Mouse (Mus musculus): Measurements from ENCODE around the gene Tdrd5. TPM values are rescaled to one million over a fixed set of nuclear protein-coding genes. Genes with fewer than 3 reads are reported as not detected.
"Not testable (repeated sequence)": the region's sequence is repeated elsewhere in the genome, so short reads cannot be mapped to it uniquely, and the experiment has no call there.

Tdrd5 gene
- under 1 TPM in 1 of 26 experiments, not detected in 25; 0.22 TPM for total RNA-seq (2018; cell fraction: chromatin; rRNA removed)
- under 1 TPM in 1 of 26 experiments, not detected in 25; 0.04 TPM for total RNA-seq (2018; cell fraction: cytosol; rRNA removed)
- not detected for total RNA-seq (2018; cell fraction: nucleus; rRNA removed)
- polyA plus RNA-seq (2018), result not detected in 3 replicates

DNA sequence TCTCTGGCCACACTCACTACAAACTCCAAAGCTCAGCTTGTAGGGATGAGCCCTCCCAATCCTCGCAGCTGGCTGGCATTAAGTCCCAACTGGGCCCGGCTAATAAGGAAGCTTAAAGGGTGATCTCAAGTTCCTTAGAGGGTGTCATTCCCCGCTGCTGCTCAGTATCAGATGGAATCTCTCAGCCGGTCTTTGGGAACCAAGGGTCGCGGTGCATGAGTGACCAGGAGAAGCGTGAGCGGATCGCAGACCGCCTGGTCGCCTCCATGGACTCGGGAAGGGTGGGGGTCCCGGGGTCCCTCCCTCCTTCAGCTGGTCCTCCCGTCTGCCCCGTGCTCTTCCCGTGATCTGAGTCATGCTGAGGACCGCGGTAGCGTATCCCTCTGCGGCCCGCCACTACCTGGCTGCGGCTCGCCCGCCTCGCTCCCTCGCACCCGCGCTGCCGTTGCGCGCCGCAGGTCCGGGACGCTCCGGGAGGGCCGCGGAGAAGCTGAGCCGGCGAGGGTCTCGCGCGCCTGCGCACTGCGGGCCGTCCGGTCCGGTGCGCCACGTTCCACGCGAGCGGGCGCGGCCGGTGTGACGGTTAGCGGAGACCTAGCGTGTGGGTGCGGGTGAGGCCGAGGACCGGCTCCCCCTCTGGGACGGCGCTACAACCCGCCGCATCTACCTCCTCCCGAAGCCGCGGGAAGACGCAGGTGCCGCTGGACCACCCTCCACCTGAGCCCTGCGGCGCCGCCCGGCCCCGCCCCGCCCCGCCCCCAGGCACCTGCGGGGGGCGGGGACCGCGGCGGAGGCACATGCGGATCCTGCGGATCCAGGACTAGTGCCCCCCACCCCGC, at the start of gene Tdrd5:
Gene Tdrd5, minus strand, starts transcription at position 754 of the 839 bp plus-strand sequence.
- no peak within 1 kb of the TSS for H3K27ac ChIP-seq
- no peaks in the 10 kb centered on the region for H3K79me2 ChIP-seq (ENCODE audit: inconsistent target)
- WGBS (ENCODE audit: missing documents), result 6% methylated on average over 71 of the region's 85 CpGs
- H3K36me3 ChIP-seq (ENCODE audit: inconsistent target), result no peaks in the 10 kb centered on the region
- H3K4me3 ChIP-seq (ENCODE audit: inconsistent target), result no peak within 1 kb of the TSS

DNA sequence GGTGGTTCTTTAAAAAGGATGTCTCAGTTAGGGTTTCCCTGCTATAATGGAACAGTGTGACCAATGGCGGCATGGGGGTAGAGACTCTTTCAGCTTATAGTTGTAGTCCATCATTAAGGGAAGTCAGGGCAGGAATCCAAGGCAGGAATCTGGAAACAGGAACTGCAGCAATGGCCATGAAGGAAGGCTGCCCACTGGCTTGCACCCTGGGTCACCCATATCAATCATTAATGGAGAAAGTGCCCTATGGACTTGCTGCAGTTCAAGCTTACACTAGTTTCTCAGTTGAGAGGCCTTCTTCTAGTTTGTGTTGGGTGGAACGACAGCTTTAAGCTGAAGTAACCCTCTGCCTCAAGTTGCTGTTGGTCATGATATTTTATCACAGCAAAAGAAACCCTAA, 49.0 kb upstream of the Tdrd5 start:
- H3K36me3 ChIP-seq (ENCODE audit: inconsistent target), result no peaks in the 10 kb centered on the region
- H3K27ac ChIP-seq, result no peak overlapping the region
- no peaks in the 10 kb centered on the region for H3K79me2 ChIP-seq (ENCODE audit: inconsistent target)
- no peak overlapping the region for H3K4me3 ChIP-seq (ENCODE audit: inconsistent target)
- WGBS (ENCODE audit: missing documents), result 100% methylated on average over 2 of the region's 2 CpGs

DNA sequence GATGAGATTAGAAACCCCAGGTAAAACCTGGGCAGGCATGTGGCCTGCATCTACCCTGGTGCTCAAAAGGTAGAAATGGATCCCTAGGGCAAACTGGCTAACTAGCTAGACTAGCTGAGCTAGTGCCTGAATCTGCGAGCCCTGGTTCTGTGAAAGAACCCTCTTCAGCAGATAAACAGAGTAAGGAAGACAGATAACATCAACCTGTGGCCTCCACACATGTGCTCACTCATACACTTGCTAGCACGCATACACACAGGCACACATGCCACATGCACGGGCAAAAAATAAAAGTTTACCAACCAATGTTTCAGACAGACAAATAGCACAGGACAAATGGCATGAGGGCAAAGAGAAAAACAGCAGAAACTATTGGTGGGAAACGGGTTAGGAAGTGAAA, 47.0 kb upstream of the Tdrd5 start:
- no peaks in the 10 kb centered on the region for H3K79me2 ChIP-seq (ENCODE audit: inconsistent target)
- H3K36me3 ChIP-seq (ENCODE audit: inconsistent target), result no peaks in the 10 kb centered on the region
- no peak overlapping the region for H3K4me3 ChIP-seq (ENCODE audit: inconsistent target)
- WGBS (ENCODE audit: missing documents), result 84% methylated on average over 4 of the region's 4 CpGs
- H3K27ac ChIP-seq, result no peak overlapping the region

DNA sequence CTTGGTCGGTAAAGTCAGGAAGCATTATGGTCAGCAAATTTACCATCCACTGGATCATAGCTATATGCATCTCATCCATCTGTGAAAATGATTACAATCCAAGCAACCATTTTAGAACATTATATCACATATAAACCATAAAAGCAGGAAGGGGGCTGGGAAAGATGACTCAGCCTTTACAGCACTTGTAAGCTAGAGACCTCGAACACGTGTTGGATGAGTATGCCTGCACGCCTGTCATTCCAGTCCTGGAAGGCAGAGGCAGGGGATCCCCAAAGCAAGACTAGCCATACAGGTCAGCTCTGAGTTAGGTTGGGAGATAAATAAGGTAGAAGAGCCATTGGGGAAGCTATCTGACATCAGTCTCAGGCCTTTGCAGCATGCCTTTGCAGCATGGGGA, 45.6 kb upstream of the Tdrd5 start:
- H3K27ac ChIP-seq, result no peak overlapping the region
- WGBS (ENCODE audit: missing documents), result 77% methylated on average over 4 of the region's 4 CpGs
- no peak overlapping the region for H3K4me3 ChIP-seq (ENCODE audit: inconsistent target)
- H3K36me3 ChIP-seq (ENCODE audit: inconsistent target), result no peaks in the 10 kb centered on the region
- no peaks in the 10 kb centered on the region for H3K79me2 ChIP-seq (ENCODE audit: inconsistent target)

DNA sequence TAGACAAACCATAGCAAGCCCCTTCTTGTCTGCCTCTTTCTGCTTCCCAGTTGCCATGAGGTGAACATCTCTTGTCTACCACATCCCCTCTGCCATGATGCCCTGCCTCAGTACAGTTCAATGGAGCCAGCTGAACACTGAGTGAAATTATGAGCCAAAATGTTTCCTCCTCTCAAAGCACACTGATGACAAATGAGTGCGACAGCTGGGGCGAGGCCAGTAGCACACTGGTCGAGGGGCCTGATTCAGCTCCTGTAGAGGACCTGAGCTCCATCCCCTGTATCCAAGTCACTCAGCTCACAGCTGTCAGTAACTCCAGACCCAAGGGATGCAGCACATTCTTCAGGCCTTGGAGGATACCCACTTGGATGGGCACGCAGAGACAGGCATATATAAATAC, 42.2 kb upstream of the Tdrd5 start:
- 98% methylated on average over 4 of the region's 4 CpGs for WGBS (ENCODE audit: missing documents)
- no peaks in the 10 kb centered on the region for H3K79me2 ChIP-seq (ENCODE audit: inconsistent target)
- no peak overlapping the region for H3K27ac ChIP-seq
- H3K4me3 ChIP-seq (ENCODE audit: inconsistent target), result no peak overlapping the region
- no peaks in the 10 kb centered on the region for H3K36me3 ChIP-seq (ENCODE audit: inconsistent target)

DNA sequence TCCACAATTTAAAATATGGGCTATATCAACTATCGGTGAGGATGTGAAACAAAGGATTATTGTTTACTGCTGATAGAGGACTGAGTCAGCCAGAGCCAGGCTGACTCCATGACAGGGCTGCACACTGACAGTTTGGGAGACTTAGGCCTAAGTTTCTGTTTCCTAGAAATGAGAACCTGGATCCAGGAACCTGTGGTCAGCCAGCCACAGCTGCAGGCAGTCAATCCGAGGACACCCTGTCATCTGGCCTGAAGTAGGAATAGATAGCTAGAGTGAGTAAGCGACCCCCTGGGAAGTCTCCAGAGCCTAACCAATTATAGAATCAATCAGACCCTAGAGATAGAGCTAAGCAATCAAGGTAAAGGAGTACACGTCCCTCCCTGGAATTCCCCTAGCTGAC, 41.0 kb upstream of the Tdrd5 start:
- H3K4me3 ChIP-seq (ENCODE audit: inconsistent target), result no peak overlapping the region
- WGBS (ENCODE audit: missing documents), result 85% methylated on average over 4 of the region's 4 CpGs
- H3K36me3 ChIP-seq (ENCODE audit: inconsistent target), result no peaks in the 10 kb centered on the region
- H3K79me2 ChIP-seq (ENCODE audit: inconsistent target), result no peaks in the 10 kb centered on the region
- no peak overlapping the region for H3K27ac ChIP-seq

DNA sequence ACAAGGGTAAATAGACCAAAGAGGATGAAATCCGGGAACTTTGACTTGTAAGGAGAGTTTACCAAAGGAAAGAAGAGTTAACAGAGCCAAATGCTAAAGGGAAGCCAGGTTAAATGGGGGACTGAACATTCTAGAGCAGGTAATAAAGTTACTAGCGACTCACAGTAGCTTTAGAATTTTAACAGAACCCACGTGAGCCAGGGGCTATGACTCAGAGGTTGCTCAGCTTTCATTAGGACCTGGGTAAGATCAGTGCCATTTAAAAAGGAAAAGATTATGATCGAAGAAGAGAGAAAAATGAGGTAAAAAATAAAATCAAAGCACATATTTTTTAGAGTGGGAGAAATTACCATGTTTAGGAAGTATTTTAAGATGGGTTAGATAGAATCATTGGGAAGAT, 37.4 kb upstream of the Tdrd5 start:
- Histone ChIP-seq H3K27ac (no peak overlapping the region), H3K79me2 (ENCODE audit: inconsistent target) (no peaks in the 10 kb centered on the region), H3K36me3 (ENCODE audit: inconsistent target) (no peaks in the 10 kb centered on the region), H3K4me3 (ENCODE audit: inconsistent target) (no peak overlapping the region)
- 85% methylated on average over 4 of the region's 4 CpGs for WGBS (ENCODE audit: missing documents)

DNA sequence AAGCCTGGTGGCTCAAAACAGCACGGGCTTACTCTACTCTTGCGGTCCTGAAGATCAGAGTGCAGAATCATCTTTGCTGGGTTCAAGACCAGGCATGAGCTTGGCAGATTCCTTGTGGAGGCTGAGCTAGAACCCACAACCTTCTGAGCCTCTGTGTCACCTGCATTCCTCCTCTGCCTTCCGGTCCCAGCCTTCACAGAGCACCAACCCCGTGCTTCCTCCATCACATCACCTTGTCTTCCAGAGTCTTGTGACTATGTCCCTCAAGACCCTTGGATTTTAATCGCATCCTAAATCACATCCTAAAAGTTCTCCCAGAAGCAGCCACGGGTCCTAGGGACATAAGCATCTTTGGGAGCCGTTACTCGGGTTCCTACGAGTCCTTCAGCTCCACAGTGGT, 19.7 kb upstream of the Tdrd5 start:
- 88% methylated on average over 9 of the region's 9 CpGs for WGBS (ENCODE audit: missing documents)

DNA sequence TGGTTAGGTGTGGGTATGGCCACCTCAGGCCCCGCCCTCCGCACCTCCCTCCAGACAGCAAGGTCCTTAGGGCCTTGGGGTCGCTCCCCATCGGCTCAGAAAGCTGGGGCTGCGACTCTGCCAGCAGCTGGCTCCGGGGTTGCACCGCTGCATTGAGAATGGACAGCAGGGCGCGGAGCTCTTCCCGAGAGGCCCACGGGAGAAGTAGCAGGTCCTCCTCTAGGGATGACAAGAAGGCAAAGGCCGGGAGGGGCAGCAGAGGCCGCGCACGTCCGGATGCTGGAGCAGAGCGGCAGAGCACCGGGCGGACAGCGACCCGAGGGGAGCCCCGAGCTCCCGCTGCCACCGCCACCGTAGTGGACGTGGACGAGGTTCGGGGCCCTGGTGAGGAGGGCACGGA, 7.2 kb upstream of the Tdrd5 start, which contains the start of gene Nphs2:
Gene Nphs2, plus strand, starts transcription at position 98 of the 400 bp plus-strand sequence.
- no peak within 1 kb of the TSS for H3K4me3 ChIP-seq (ENCODE audit: inconsistent target)
- H3K27ac ChIP-seq, result no peak within 1 kb of the TSS
- 17% methylated on average over 29 of the region's 29 CpGs for WGBS (ENCODE audit: missing documents)
- H3K36me3 ChIP-seq (ENCODE audit: inconsistent target), result no peaks in the 10 kb centered on the region
- H3K79me2 ChIP-seq (ENCODE audit: inconsistent target), result no peaks in the 10 kb centered on the region

More for the DNA sequence above, 19.7 kb upstream of the Tdrd5 start:
- no peaks in the 10 kb centered on the region for H3K79me2 ChIP-seq (ENCODE audit: inconsistent target)
- H3K4me3 ChIP-seq (ENCODE audit: inconsistent target), result no peak overlapping the region
- H3K36me3 ChIP-seq (ENCODE audit: inconsistent target), result no peaks in the 10 kb centered on the region
- no peak overlapping the region for H3K27ac ChIP-seq

DNA sequence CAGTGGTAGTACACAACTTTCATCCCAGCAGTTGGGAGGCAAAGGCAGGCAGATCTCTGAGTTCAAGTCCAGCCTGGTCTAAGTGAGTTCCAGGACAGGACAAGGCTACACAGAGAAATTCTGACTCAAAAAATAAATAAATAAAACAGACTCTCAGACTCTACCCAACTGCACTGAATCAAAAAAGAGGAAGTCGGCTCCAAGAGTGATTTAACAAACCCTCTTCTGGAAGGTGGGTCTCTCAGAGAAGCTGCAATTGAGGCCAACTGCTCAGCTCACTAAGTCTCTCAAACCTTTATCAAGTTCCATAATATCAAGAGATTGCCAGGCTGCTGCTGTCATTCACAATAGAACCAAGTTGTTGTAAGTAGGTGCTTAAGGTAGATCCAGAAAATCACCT, 5.1 kb upstream of the Tdrd5 start:
- WGBS (ENCODE audit: missing documents), result 0% methylated on average over 1 of the region's 1 CpGs
- Histone ChIP-seq H3K79me2 (ENCODE audit: inconsistent target) (no peaks in the 10 kb centered on the region), H3K4me3 (ENCODE audit: inconsistent target) (no peak overlapping the region), H3K36me3 (ENCODE audit: inconsistent target) (no peaks in the 10 kb centered on the region), H3K27ac (no peak overlapping the region)

DNA sequence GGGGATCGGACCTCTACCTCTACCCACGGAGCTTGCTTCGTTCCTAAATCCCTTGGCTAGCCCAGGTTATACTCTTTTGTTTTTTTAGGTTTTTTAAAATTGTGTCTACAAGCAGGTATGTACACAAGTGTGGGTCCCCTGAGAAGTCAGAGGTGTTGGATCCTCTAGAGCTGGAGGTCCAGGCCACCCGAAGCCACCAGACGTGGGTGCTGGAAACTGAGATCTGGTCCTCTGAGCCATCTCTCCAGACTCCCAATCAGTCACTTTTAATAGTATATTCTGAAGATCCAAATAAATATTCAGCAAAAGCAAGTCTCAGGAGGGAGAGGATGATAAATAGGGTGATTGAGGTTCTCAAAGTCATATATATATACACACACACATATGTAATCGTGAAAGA, 13.4 kb downstream of the Tdrd5 start:
- whole genome bisulfite sequencing (ENCODE audit: missing documents), result 98% methylated on average over 4 of the region's 6 CpGs
- H3K27ac ChIP-seq, result no peak overlapping the region
- H3K36me3 ChIP-seq (ENCODE audit: inconsistent target), result no peaks in the 10 kb centered on the region
- no peaks in the 10 kb centered on the region for H3K79me2 ChIP-seq (ENCODE audit: inconsistent target)
- no peak overlapping the region for H3K4me3 ChIP-seq (ENCODE audit: inconsistent target)

DNA sequence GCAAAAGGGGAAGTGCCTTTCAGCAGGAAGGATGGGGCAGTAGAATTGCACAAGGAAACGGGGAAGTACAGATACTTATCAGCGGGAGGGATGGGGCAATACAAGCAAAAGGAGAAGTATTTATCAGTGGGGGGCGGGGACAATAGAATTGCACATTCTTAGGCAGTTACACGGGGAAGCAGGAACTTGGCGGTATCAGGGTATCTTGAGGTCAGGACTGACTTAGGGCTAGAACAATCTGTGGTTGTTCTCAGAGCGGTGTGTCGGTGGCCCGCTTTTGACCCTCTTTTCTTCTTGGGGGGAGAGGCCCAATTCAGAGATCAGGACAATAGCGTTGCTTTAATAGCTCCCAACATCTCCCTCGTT, 14.3 kb downstream of the Tdrd5 start:
- H3K27ac ChIP-seq; H3K4me3 ChIP-seq (ENCODE audit: inconsistent target); H3K36me3 ChIP-seq (ENCODE audit: inconsistent target); H3K79me2 ChIP-seq (ENCODE audit: inconsistent target): not testable (repeated sequence)
- WGBS (ENCODE audit: missing documents), result 20% methylated on average over 7 of the region's 10 CpGs

DNA sequence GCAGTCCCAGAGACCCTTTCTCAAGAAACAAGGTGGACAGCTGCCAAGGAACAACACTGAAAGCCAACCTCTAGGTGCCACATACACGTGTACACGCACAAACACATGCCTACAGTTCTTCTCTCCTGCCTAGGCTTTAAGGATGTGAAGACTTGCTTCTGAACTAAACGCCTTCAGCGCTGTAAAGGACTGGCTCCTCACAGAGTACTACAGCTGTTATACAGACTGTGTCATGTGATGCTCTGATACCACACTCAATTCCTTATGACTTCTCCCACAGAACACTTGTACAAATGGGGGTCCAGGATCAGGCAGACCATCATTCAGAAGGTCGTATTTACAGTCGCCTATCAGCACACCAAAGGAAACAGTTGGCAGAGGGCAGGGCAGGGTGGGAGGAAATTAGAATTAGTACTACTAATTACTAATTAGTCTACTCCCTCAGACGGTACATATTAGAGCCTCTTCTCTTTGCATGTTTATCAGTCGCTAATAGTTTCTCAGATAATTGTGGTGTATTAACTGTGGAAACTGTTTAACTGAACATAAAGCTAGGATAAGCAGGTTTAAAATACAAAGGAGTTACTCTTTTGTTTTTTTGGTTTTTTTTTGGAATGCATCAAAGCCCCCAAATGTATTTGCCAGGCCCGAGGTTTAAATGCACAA, 14.8 kb downstream of the Tdrd5 start:
- H3K27ac ChIP-seq, result no peak overlapping the region
- no peaks in the 10 kb centered on the region for H3K36me3 ChIP-seq (ENCODE audit: inconsistent target)
- H3K4me3 ChIP-seq (ENCODE audit: inconsistent target), result no peak overlapping the region
- no peaks in the 10 kb centered on the region for H3K79me2 ChIP-seq (ENCODE audit: inconsistent target)
- 93% methylated on average over 7 of the region's 9 CpGs for WGBS (ENCODE audit: missing documents)

DNA sequence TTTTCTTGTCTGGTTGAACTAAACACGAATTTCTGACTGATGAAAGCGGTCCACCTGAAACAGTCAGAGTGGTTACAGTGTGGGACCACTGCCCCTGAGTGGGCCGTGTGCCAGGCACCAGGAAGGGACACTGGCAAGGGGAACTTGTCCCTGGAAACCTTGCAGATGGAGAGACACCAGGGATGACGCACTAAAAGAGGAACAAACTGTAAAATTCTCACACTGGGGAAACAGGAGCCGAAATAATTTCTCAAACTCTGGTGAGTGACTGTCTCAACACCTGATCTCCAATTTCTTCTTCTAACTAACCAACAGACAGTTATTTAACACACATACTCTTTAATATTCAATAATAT, 17.9 kb downstream of the Tdrd5 start:
- Histone ChIP-seq H3K4me3 (ENCODE audit: inconsistent target) (no peak overlapping the region), H3K36me3 (ENCODE audit: inconsistent target) (no peaks in the 10 kb centered on the region), H3K79me2 (ENCODE audit: inconsistent target) (no peaks in the 10 kb centered on the region), H3K27ac (no peak overlapping the region)
- WGBS (ENCODE audit: missing documents), result 30% methylated on average over 5 of the region's 5 CpGs

DNA sequence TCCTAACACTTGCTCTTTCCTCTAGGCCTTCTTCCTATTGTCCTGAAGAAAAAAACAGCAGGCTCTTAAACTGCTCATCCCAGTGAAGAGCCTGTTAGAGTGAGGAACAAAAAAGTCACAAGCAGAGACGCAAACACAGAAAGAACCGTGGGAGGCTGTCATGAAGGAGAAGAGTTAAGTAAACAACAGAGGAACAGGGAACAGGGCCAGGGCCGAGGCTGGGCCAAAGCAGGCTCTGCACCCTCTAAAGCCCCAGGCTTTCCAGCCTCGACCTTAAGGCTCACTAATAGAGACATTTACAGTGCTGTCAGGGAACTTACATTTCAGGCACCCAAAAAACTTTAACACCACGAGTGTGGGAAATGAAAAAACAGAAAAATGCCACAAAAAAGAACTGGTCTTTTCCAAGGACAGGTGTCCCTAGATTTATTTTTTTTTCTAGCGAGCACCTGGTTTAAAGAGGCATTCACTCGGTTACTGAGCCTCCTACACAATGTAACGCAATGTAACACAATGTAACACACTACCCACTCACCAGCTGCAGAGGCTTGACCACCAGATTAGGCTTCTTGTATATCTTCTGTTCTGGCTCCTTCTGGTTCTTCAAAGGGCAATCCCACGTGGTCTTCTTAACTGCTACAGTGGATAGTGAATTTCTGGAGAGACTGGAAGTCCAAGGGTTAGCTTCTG, 18.5 kb downstream of the Tdrd5 start:
- Histone ChIP-seq H3K36me3 (ENCODE audit: inconsistent target) (no peaks in the 10 kb centered on the region), H3K4me3 (ENCODE audit: inconsistent target) (no peak overlapping the region), H3K79me2 (ENCODE audit: inconsistent target) (no peaks in the 10 kb centered on the region), H3K27ac (no peak overlapping the region)
- 50% methylated on average over 9 of the region's 9 CpGs for WGBS (ENCODE audit: missing documents)

Data from macrophage (primary cell).